ENCODE assay signal across 8 mouse cellular contexts in the genomic region with DNA sequence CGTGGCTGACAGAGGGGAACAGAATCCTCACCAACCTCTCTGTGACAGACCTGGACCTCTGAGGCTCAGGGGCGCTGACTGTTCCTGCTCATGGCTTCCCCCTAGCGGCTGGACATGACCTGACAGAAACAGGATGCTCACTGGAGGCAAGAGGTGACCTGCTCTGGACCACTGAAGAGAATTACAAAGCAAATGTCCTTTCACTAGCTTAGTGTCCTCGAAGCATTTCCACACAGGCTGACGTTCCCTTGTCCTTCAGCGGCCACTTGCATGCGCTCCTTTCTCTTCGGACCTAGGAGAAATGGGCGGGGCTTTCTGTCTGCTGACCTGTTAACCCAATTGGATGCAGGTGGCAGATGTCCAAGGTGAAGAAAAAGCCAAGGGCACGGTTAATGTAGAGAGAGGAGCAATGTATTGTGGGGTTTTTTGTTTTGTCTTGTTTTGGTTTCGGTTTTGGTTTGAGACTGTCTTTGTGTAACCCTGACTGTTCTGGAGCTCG. TPM values are rescaled to one million over a fixed set of nuclear protein-coding genes. Genes with fewer than 3 reads are reported as not detected.
DNase-seq lines count a peak whose midpoint lies in the region; ATAC-seq lines count a peak whose summit lies in the region.

No protein-coding gene starts in this region.

- peaks cover 26% of the 10 kb centered on the region for H3K27me3 ChIP-seq in midbrain, embryonic 10.5 days (ENCODE audit: low read depth, poor library complexity, severe bottlenecking)
- no peaks in the 10 kb centered on the region for H3K27me3 ChIP-seq in midbrain, embryonic 16.5 days (ENCODE audit: control insufficient read depth, insufficient read depth, low read depth, low read length)
- H3K27me3 ChIP-seq in limb, embryonic 12.5 days: no peaks in the 10 kb centered on the region

- DNase-seq in midbrain, embryonic 10.5 days (ENCODE audit: low spot score): peak; percentile 83
- DNase-seq in embryo, embryonic 10 days (ENCODE audit: low spot score): peak; percentile 91
- peak; percentile 57 to 76 for DNase-seq in gastrocnemius, postnatal 4 days (ENCODE audit: low spot score in 2 of 2)
- peak; percentile 88 for DNase-seq in kidney, adult 18-20 months
- DNase-seq in spleen, postnatal 10 days (ENCODE audit: low spot score in 2 of 2): peak; percentile 52 to 83

- H3K36me3 ChIP-seq in midbrain, embryonic 10.5 days: no peaks in the 10 kb centered on the region
- H3K36me3 ChIP-seq in midbrain, embryonic 16.5 days (ENCODE audit: control insufficient read depth, insufficient read depth, low read length): no peaks in the 10 kb centered on the region
- H3K36me3 ChIP-seq in limb, embryonic 12.5 days: no peaks in the 10 kb centered on the region

- no peak overlapping the region for H3K27ac ChIP-seq in midbrain, embryonic 10.5 days (replicated peaks)
- no peak overlapping the region for H3K27ac ChIP-seq in midbrain, embryonic 16.5 days (ENCODE audit: low read length)
- H3K27ac ChIP-seq in limb, embryonic 12.5 days: no peak overlapping the region

- H3K4me2 ChIP-seq in midbrain, embryonic 16.5 days (ENCODE audit: low read length): no peak overlapping the region
- H3K4me2 ChIP-seq in limb, embryonic 12.5 days: 0 out of 2 replicates have a peak overlapping the region, but pooled peaks have one; percentile 32

- no peaks in the 10 kb centered on the region for H3K9me3 ChIP-seq in midbrain, embryonic 10.5 days (replicated peaks)
- no peaks in the 10 kb centered on the region for H3K9me3 ChIP-seq in midbrain, embryonic 16.5 days (replicated peaks; ENCODE audit: control insufficient read depth, low read length, poor library complexity, severe bottlenecking)
- 0 out of 2 replicates have a peak, but pooled peaks cover 3% of the 10 kb centered on the region for H3K9me3 ChIP-seq in limb, embryonic 12.5 days

- H3K4me1 ChIP-seq in midbrain, embryonic 10.5 days: peaks cover 33% of the 10 kb centered on the region
- no peaks in the 10 kb centered on the region for H3K4me1 ChIP-seq in midbrain, embryonic 16.5 days (ENCODE audit: control insufficient read depth, insufficient read depth, low read length)
- 0 out of 2 replicates have a peak, but pooled peaks cover 3% of the 10 kb centered on the region for H3K4me1 ChIP-seq in limb, embryonic 12.5 days (replicated peaks)

- H3K9ac ChIP-seq in midbrain, embryonic 16.5 days (ENCODE audit: low read depth, low read length): no peak overlapping the region
- no peak overlapping the region for H3K9ac ChIP-seq in limb, embryonic 12.5 days (replicated peaks)

- no peak for ATAC-seq in midbrain, embryonic 16.5 days
- peak; percentile 66; the same call in 1 of the 2 replicates for ATAC-seq in limb, embryonic 12.5 days (ENCODE audit: insufficient number of reproducible peaks, insufficient read depth, low FRiP score, low TSS enrichment, low read depth)
- ATAC-seq in monocyte, adult 5-6 weeks (replicated peaks; ENCODE audit: insufficient number of reproducible peaks, low FRiP score, low TSS enrichment, poor library complexity, severe bottlenecking): peak; percentile 86

- WGBS in midbrain, embryonic 10.5 days: 21% methylated on average over 12 of the region's 12 CpGs
- 19% methylated on average over 12 of the region's 12 CpGs for WGBS in midbrain, embryonic 16.5 days
- WGBS in limb, embryonic 12.5 days: 17% methylated on average over 12 of the region's 12 CpGs

- H3K4me3 ChIP-seq in midbrain, embryonic 10.5 days: no peak overlapping the region
- no peak overlapping the region for H3K4me3 ChIP-seq in midbrain, embryonic 16.5 days (ENCODE audit: low read depth, low read length)
- H3K4me3 ChIP-seq in limb, embryonic 12.5 days (replicated peaks): no peak overlapping the region

RNA-seq across cellular contexts. Expression of a gene that starts 10.0 kb away (rescaled TPM):
- polyA plus RNA-seq in midbrain, embryonic 10.5 days (2016; fragmentation: Nextera tagmentation; extraction: Ambion mirVana): not detected in 2 replicates
- polyA plus RNA-seq in midbrain, embryonic 16.5 days (2015; fragmentation: Nextera tagmentation; extraction: Ambion mirVana): not detected in 2 replicates
- not detected for total RNA-seq in gastrocnemius, postnatal 4 days (2021)
- not detected in 2 replicates for polyA plus RNA-seq in limb, embryonic 12.5 days (2016; fragmentation: Nextera tagmentation; extraction: Ambion mirVana)
- total RNA-seq in monocyte, adult 5-6 weeks (2017): not detected in 3 replicates

RNA-seq across cellular contexts. Expression of a gene that starts 22.8 kb away (rescaled TPM):
- 8.9 and 10.7 TPM in 2 replicates for polyA plus RNA-seq in midbrain, embryonic 10.5 days (2016; fragmentation: Nextera tagmentation; extraction: Ambion mirVana)
- polyA plus RNA-seq in midbrain, embryonic 16.5 days (2015; fragmentation: Nextera tagmentation; extraction: Ambion mirVana): 8.0 and 10.6 TPM in 2 replicates
- 10 to 100 TPM; 24.6 to 28.1 TPM for total RNA-seq in gastrocnemius, postnatal 4 days (2021)
- 7.3 and 7.4 TPM in 2 replicates for polyA plus RNA-seq in limb, embryonic 12.5 days (2016; fragmentation: Nextera tagmentation; extraction: Ambion mirVana)
- 8.5 to 20.0 TPM (median 11.2 TPM) in 3 replicates for total RNA-seq in monocyte, adult 5-6 weeks (2017)

RNA-seq across cellular contexts. Expression of a gene that starts 27.2 kb away (rescaled TPM):
- 0.88 and 1.7 TPM in 2 replicates for polyA plus RNA-seq in midbrain, embryonic 10.5 days (2016; fragmentation: Nextera tagmentation; extraction: Ambion mirVana)
- 0.04 TPM in 1 of 2 replicates, not detected in the other for polyA plus RNA-seq in midbrain, embryonic 16.5 days (2015; fragmentation: Nextera tagmentation; extraction: Ambion mirVana)
- 1 to 10 TPM; 3.2 to 4.1 TPM for total RNA-seq in gastrocnemius, postnatal 4 days (2021)
- 0.38 and 0.56 TPM in 2 replicates for polyA plus RNA-seq in limb, embryonic 12.5 days (2016; fragmentation: Nextera tagmentation; extraction: Ambion mirVana)
- 0.57 TPM in 1 of 3 replicates, not detected in the others for total RNA-seq in monocyte, adult 5-6 weeks (2017)

RNA-seq across cellular contexts. Expression of a gene that starts 58.3 kb away (rescaled TPM):
- polyA plus RNA-seq in midbrain, embryonic 10.5 days (2016; fragmentation: Nextera tagmentation; extraction: Ambion mirVana): not detected in 2 replicates
- polyA plus RNA-seq in midbrain, embryonic 16.5 days (2015; fragmentation: Nextera tagmentation; extraction: Ambion mirVana): not detected in 2 replicates
- under 1 TPM; 0.27 to 0.34 TPM for total RNA-seq in gastrocnemius, postnatal 4 days (2021)
- not detected in 2 replicates for polyA plus RNA-seq in limb, embryonic 12.5 days (2016; fragmentation: Nextera tagmentation; extraction: Ambion mirVana)
- total RNA-seq in monocyte, adult 5-6 weeks (2017): not detected in 3 replicates
